Mouse (Mus musculus) G1E (cell line): ENCODE measurements around the gene Spint2.

Experiments used
- CTCF ChIP-seq: IDR thresholded peaks from 2 replicates; pipeline ENCODE4 v1.5.1; 2012; ENCODE audit warnings: low read depth, low read length, inconsistent platforms, mixed read lengths
- GATA1 ChIP-seq: IDR thresholded peaks from 2 replicates; pipeline ENCODE4 v1.6.1; 2012; ENCODE audit warnings: borderline replicate concordance, low read length, inconsistent platforms, mixed read lengths
- GATA2 ChIP-seq: IDR thresholded peaks from 2 replicates; pipeline ENCODE4 v1.6.1; 2012; ENCODE audit warnings: low read depth, low read length, inconsistent platforms, borderline replicate concordance
- POLR2AphosphoS5 ChIP-seq: IDR thresholded peaks from 2 replicates; pipeline ENCODE4 v1.6.1; 2012; ENCODE audit warnings: low read depth, low read length, inconsistent platforms; ENCODE audit not compliant: insufficient replicate concordance
- TAL1 ChIP-seq: conservative IDR thresholded peaks from 2 replicates; pipeline ENCODE4 v1.6.1; 2012; ENCODE audit warnings: low read depth, low read length, inconsistent platforms, mixed read lengths

- TF ChIP-seq CTCF (no peak), POLR2AphosphoS5 (no peak), GATA1 (no peak), TAL1 (no peak), GATA2 (no peak)
Measured at GRCm38 (mm10) chr7:29309221-29309721, 27.6 kb upstream of the Spint2 start.
